Mouse (Mus musculus) stomach, embryonic 15.5 days (tissue): ENCODE results near the gene Bbip1. TPM values are rescaled to one million over a fixed set of nuclear protein-coding genes. Genes with fewer than 3 reads are reported as not detected.
A peak's percentile ranks its signal among the peaks of the same experiment; 100 is the strongest.
"Not testable (repeated sequence)": the region's sequence is repeated elsewhere in the genome, so short reads cannot be mapped to it uniquely, and the experiment has no call there.

ENCODE experiments used
- ATAC-seq: fragments of 200-750 bp; cut with Nextera tagmentation; 2 replicates; pipeline ENCODE4 v1.8.0; 2017; ENCODE audit warnings: low read depth, moderate number of reproducible peaks, moderate TSS enrichment; ENCODE audit not compliant: insufficient read depth, low FRiP score
- H3K27ac ChIP-seq: fragments of 300-500 bp; sonication (generic); 2 replicates; pipeline ENCODE4 v1.5.1; 2015; ENCODE audit warnings: mild to moderate bottlenecking, inconsistent platforms
- H3K27me3 ChIP-seq: fragments of 300-500 bp; sonication (generic); replicated peaks from 2 replicates; pipeline ENCODE4 v1.6.1; 2015; ENCODE audit warnings: inconsistent platforms
- H3K36me3 ChIP-seq: fragments of 300-500 bp; sonication (generic); 2 replicates; pipeline ENCODE4 v1.6.1; 2015; ENCODE audit warnings: inconsistent platforms
- H3K4me1 ChIP-seq: fragments of 300-500 bp; sonication (generic); 2 replicates; pipeline ENCODE4 v1.6.1; 2015; ENCODE audit warnings: inconsistent platforms
- H3K4me2 ChIP-seq: fragments of 300-500 bp; sonication (generic); 2 replicates; pipeline ENCODE4 v1.6.1; 2015; ENCODE audit warnings: mild to moderate bottlenecking, inconsistent platforms
- H3K4me3 ChIP-seq: fragments of 300-500 bp; sonication (generic); replicated peaks from 2 replicates; pipeline ENCODE4 v1.5.1; 2015; ENCODE audit warnings: inconsistent platforms
- H3K9ac ChIP-seq: fragments of 300-500 bp; sonication (generic); 2 replicates; pipeline ENCODE4 v1.6.1; 2015; ENCODE audit warnings: inconsistent platforms
- H3K9me3 ChIP-seq: fragments of 300-500 bp; sonication (generic); 2 replicates; pipeline ENCODE4 v1.6.1; 2016; ENCODE audit warnings: inconsistent platforms
- WGBS: fragments of 180-500 bp; shearing (Covaris S2); methylation state at CpG from one replicate; pipeline ENCODE4 v1.1.7; 2015; 5-methylcytosine and 5-hydroxymethylcytosine counted together
- polyA plus RNA-seq: library from polyadenylated mRNA; unstranded; fragments of >200 nt; fragmentation: Nextera tagmentation; extraction: Ambion mirVana; gene quantifications from 2 replicates; pipeline ENCODE4 v1.2.1, GENCODE M21; 2015

The Bbip1 gene
- polyA plus RNA-seq, 1 experiment from 2014 or later: 81.9 TPM

DNA sequence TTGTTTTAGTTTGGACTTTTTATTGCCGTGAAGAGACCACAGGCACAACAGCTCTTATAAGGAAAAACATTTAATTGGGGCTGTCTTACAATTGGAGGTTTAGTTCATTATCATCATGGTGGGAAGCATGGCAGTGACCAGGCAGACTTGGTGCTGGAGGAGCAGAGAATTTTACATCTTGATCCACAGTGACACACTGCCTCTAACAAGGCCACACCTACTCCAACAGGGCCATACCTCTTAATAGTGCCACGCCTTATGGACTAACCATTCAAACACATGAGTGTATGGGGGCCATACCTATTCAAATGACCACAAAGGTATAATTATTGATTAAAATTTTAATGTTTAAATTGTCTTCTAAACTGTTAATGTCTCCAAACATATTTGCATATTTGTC is 13.1 kb upstream of the Bbip1 start:
- Histone ChIP-seq H3K27me3 (no peaks in the 10 kb centered on the region), H3K27ac (no peak overlapping the region), H3K36me3 (no peaks in the 10 kb centered on the region), H3K9ac (no peak overlapping the region), H3K4me1 (no peaks in the 10 kb centered on the region), H3K4me2 (no peak overlapping the region), H3K4me3 (no peak overlapping the region), H3K9me3 (no peaks in the 10 kb centered on the region)
- ATAC-seq: no peak
- WGBS: 91% methylated on average over 2 of the region's 2 CpGs

DNA sequence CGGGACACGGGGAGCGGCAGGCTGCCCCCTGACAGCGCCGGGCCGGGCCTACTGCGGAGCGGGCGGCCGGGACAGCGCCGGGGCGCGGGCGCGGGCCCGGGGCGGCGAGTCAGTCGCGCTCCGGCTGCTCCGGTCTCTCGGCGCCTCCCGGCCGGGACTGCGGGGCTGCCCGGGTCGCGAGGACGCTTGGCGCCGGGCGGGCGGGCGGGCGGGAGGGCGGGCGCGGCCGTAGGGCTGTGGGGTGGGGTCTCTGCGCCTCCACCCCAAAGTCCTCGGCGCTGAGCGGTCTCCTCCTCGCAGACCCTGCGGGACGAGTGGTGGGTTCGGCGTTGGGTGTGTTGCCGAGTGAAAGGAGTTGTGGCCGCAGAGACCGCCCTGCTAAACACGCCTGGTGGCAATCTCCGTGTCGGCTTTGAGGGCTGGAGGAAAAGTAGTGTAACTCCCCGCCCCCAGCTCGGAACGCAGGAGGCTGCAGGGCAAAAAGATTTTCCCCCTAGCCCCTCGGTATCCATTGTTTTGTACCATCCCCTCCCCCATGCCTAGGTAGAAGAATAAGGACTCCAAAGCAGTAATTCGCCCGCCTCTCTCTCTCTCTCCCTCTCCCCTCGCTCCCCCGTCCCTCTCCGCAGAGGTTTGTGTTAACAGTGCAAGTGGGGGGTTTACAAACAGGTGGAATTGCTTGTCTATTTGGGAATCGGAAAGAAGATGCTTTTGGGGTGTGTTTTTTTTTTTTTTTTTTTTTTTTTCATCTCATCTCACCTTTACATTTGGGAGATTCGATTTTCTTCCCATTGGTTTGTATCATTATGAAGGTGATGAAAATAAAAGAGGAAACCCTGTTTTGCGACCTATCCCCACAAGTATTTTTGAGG is 980 bp upstream of the Bbip1 start:
- Histone ChIP-seq H3K9ac (peak overlapping the region; percentile 93), H3K4me2 (peak overlapping the region; percentile 59), H3K4me3 (peak overlapping the region; percentile 85), H3K27ac (peak overlapping the region; percentile 96), H3K36me3 (no peaks in the 10 kb centered on the region), H3K27me3 (no peaks in the 10 kb centered on the region), H3K4me1 (peaks cover 8% of the 10 kb centered on the region), H3K9me3 (no peaks in the 10 kb centered on the region)
- peak; percentile 2 for ATAC-seq
- WGBS: 1% methylated on average over 40 of the region's 69 CpGs

DNA sequence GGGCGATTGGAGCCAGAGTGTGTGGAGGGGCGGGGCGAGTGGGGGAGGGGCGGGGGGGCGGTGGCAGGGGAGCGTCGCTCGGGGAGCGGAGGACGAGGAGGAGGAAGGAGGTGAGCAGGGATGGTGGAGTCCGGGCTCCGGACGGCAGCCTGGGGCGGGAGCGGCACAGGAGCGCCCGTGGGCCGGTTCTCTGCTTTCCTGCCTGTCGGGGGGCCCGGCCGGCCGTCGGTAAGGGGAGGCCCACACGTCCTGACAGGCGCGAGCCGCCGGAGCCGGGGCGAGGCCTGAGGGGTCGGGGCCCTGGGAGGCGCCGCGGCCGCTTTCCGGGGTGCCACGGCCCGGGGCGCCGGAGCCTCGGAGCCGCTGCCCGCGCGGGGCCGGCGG is 351 bp upstream of the Bbip1 start:
- peak overlapping the region; percentile 93 for H3K9ac ChIP-seq
- H3K4me3 ChIP-seq: peak overlapping the region; percentile 85
- ATAC-seq: peak; percentile 16; the same call in 1 of the 2 replicates
- H3K4me1 ChIP-seq: peaks cover 8% of the 10 kb centered on the region
- H3K4me2 ChIP-seq: peak overlapping the region; percentile 59
- WGBS: 2% methylated on average over 25 of the region's 47 CpGs
- no peaks in the 10 kb centered on the region for H3K9me3 ChIP-seq
- H3K27ac ChIP-seq: peak overlapping the region; percentile 96
- no peaks in the 10 kb centered on the region for H3K27me3 ChIP-seq
- H3K36me3 ChIP-seq: no peaks in the 10 kb centered on the region

DNA sequence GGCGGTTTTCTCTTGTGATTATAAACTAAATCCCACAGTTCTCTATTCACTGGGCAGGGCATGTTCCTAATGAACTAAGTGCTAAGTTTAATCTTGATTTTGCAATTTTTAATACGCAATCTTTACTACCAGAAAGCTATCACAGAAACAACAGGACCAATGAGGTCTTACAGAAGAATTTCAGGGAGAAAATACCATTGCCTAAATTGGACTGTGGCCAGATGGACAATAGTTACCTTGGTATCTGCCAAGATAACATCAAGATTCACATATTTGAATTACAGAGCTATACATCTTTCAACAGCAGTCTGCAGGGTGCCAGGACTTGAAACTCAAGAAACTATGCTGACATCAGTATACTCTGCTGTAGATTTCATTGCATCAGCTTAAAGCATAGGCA is 2.1 kb downstream of the Bbip1 start:
- 89% methylated on average over 2 of the region's 2 CpGs for WGBS

DNA sequence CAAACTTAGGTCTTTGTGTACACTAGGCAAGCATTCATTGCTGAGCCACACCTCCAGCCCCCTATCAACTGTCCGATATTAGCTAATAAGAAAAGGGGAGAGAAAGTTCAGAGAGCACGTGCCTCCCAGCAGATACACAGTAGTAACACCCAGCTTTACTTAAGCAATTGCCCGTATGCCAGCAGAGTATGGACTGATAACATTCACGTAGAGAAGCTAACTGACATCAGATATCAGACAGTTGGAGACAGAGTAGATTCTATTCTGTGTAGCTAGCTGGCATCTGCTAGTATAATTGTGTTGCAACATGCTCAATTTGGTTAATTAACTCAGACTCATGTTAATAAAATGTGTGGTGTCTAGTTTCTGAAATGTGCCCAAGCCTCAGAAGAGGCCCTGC is 3.3 kb downstream of the Bbip1 start:
- Histone ChIP-seq H3K4me2 (no peak overlapping the region), H3K4me1 (peaks cover 5% of the 10 kb centered on the region; the same call in 1 of the 2 replicates), H3K27ac (no peak overlapping the region), H3K9me3 (no peaks in the 10 kb centered on the region), H3K27me3 (no peaks in the 10 kb centered on the region), H3K36me3 (peaks cover 10% of the 10 kb centered on the region; the same call in 1 of the 2 replicates), H3K4me3 (no peak overlapping the region), H3K9ac (no peak overlapping the region)
- no peak for ATAC-seq
- 58% methylated on average over 4 of the region's 4 CpGs for WGBS

More for the DNA sequence above, 2.1 kb downstream of the Bbip1 start:
- H3K4me3 ChIP-seq: no peak overlapping the region
- H3K27ac ChIP-seq: no peak overlapping the region
- H3K36me3 ChIP-seq: peaks cover 10% of the 10 kb centered on the region; the same call in 1 of the 2 replicates
- H3K9ac ChIP-seq: no peak overlapping the region
- no peak for ATAC-seq
- peaks cover 7% of the 10 kb centered on the region for H3K4me1 ChIP-seq
- no peaks in the 10 kb centered on the region for H3K27me3 ChIP-seq
- no peaks in the 10 kb centered on the region for H3K9me3 ChIP-seq
- no peak overlapping the region for H3K4me2 ChIP-seq

DNA sequence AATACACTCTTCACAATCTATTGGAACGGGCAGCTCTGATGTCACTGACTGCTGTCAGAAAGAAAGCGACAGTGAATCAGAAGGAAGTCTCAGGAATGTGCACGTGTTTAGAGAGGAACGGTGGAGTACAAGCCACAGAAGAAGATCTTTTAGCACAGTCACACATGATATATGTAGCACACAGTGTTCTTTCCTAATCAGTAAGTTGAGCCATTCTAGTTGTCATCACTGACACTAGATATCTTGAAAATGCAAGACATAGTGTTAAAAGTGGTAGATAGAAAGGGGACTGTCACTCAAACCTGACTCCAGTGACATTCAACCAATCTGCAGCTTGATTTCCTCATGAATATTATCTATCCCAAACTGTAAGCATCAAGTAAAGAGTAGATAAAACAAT is 5.0 kb downstream of the Bbip1 start:
- no peak overlapping the region for H3K4me3 ChIP-seq
- H3K27me3 ChIP-seq: no peaks in the 10 kb centered on the region
- ATAC-seq: no peak
- peaks cover 10% of the 10 kb centered on the region; the same call in 1 of the 2 replicates for H3K36me3 ChIP-seq
- H3K4me1 ChIP-seq: peaks cover 5% of the 10 kb centered on the region; the same call in 1 of the 2 replicates
- no peak overlapping the region for H3K27ac ChIP-seq
- H3K4me2 ChIP-seq: no peak overlapping the region
- 80% methylated on average over 4 of the region's 4 CpGs for WGBS
- no peaks in the 10 kb centered on the region for H3K9me3 ChIP-seq
- no peak overlapping the region for H3K9ac ChIP-seq

DNA sequence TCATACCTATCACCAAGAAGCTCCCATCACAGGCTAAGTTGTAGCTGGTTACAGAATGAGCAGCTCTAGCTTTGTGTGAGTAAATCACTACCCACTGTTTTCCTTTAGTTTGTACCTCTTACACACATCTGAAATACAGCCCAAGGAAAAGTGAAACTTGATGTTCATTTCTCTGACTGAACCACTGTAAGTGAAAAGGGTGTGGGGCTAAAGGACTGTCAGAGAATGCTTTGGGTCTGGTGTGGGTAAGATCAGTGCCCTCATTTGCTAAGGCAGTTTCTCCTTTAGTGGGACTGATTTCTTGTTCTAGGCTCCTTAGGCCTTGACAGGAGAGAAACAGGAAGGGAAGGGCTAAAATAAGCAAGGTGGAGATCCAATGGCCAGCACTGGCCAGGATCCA is 10.4 kb downstream of the Bbip1 start:
- no peak overlapping the region for H3K27ac ChIP-seq

DNA sequence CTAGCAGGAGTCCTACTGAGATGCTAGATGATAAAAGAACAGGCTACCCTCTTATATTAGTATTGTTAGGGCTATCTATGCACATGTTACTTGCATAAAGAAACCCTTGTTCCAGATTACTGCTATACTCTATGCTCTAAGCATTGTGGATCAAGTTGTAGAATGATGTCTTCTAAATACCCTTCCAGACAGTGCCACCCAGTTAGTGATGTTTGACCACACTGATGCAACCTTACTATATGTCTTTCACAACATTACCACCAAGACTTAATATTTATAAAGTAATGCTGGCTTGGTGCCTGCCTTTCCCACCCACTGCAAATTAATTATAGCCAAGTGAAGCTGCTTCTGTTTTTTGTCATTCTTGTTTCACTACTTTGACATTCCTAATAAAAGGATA is 11.4 kb downstream of the Bbip1 start:
- Histone ChIP-seq H3K9me3 (no peaks in the 10 kb centered on the region), H3K27ac (no peak overlapping the region; the same call in 1 of the 2 replicates), H3K36me3 (peaks cover 15% of the 10 kb centered on the region), H3K4me3 (no peak overlapping the region), H3K4me1 (no peaks in the 10 kb centered on the region), H3K27me3 (no peaks in the 10 kb centered on the region), H3K9ac (no peak overlapping the region), H3K4me2 (no peak overlapping the region)
- no peak for ATAC-seq

More for the DNA sequence above, 10.4 kb downstream of the Bbip1 start:
- H3K9ac ChIP-seq: no peak overlapping the region
- no peak overlapping the region for H3K4me3 ChIP-seq
- H3K9me3 ChIP-seq: no peaks in the 10 kb centered on the region
- H3K36me3 ChIP-seq: peaks cover 18% of the 10 kb centered on the region
- H3K27me3 ChIP-seq: no peaks in the 10 kb centered on the region
- no peaks in the 10 kb centered on the region for H3K4me1 ChIP-seq
- ATAC-seq: no peak
- no peak overlapping the region for H3K4me2 ChIP-seq

DNA sequence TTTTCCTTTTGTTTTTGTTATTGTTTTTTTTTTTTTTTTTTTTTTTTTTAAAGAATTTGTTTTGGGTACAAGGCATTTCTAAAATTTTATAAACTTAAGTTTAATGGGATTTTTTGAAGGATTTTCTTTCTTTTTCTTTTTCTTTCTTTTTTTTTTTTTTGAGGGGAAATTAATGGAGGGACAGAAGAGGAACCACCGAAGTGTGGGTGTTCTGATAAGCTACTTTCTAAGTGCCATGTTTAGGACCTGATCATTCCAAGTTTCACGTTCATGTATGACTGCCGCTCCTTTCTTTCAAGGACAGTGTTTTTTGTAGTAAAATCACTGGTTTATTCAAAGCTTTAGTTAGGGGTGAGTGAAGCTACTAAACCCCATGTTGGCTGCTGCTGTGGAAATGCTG is 15.2 kb downstream of the Bbip1 start:
- 88% methylated on average over 3 of the region's 3 CpGs for WGBS
- Histone ChIP-seq H3K9me3 (no peaks in the 10 kb centered on the region), H3K36me3 (peaks cover 15% of the 10 kb centered on the region), H3K9ac (no peak overlapping the region), H3K4me3 (no peak overlapping the region), H3K4me2 (no peak overlapping the region), H3K27ac (no peak overlapping the region), H3K27me3 (no peaks in the 10 kb centered on the region), H3K4me1 (no peaks in the 10 kb centered on the region)
- ATAC-seq: no peak

DNA sequence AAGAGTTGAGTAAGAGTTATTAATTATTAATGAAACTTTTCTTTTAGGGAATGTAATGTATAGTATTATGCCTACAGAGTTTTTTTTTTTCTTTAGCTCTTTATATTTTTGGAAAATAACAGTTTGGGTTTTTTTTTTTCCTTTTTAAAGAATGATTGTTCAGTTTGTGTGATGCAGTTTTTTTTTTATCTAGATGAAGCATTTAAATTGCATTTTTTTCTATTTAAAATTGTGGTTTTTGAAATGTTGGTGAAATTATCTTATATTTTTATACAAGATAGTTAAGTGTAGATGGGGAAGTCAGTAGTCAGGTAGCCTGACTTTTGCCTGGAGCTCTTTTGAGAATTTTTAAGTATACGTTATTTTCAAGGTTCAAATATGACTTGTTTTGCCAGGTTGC is 17.7 kb downstream of the Bbip1 start:
- peaks cover 17% of the 10 kb centered on the region for H3K36me3 ChIP-seq
- no peaks in the 10 kb centered on the region for H3K27me3 ChIP-seq
- no peaks in the 10 kb centered on the region for H3K4me1 ChIP-seq
- no peak overlapping the region for H3K27ac ChIP-seq
- ATAC-seq: no peak
- no peak overlapping the region for H3K4me2 ChIP-seq
- WGBS: 92% methylated on average over 1 of the region's 1 CpGs
- no peak overlapping the region for H3K9ac ChIP-seq
- H3K9me3 ChIP-seq: no peaks in the 10 kb centered on the region
- H3K4me3 ChIP-seq: no peak overlapping the region

DNA sequence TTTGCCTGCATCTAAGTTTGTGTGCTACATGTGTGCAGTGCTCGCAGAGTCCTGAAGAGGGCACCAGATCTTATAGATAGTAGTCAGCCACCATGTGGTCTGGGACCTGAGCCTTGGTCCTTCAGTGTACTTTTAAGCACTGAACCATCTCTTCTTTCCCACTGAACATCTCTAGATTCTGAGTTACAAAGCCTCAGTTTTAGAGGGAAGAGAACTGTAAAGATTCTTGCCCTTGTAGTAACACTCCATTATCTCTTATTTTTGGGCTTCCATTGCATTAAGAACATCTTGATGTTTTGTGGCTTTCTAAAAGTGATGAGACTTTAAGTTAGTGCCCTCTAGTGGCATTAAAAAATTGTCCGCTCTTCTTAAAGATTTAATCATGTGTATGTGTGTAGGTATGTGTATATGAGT is 19.1 kb downstream of the Bbip1 start:
- ATAC-seq: no peak
- Histone ChIP-seq H3K4me1 (no peaks in the 10 kb centered on the region), H3K9me3 (no peaks in the 10 kb centered on the region), H3K27me3 (no peaks in the 10 kb centered on the region), H3K36me3 (peaks cover 14% of the 10 kb centered on the region), H3K4me3 (no peak overlapping the region), H3K27ac (no peak overlapping the region), H3K4me2 (no peak overlapping the region), H3K9ac (no peak overlapping the region)
- 81% methylated on average over 2 of the region's 2 CpGs for WGBS

DNA sequence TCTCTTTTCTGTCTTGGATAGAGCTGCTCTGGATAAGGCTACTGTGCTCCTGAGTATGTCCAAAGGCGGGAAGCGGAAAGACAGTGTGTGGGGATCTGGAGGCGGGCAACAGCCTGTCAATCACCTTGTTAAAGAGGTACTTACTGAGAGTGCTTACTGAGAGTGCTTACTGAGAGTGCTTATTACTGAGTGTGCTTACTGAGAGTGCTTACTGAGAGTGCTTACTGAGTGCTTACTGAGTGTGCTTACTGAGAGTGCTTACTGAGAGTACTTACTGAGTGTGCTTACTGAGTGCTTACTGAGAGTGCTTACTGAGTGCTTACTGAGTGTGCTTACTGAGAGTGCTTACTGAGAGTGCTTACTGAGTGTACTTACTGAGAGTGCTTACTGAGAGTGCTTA is 22.4 kb downstream of the Bbip1 start:
- not testable (repeated sequence) for H3K9me3 ChIP-seq, H3K27ac ChIP-seq, H3K4me1 ChIP-seq, H3K27me3 ChIP-seq, H3K4me2 ChIP-seq, ATAC-seq, H3K4me3 ChIP-seq, H3K9ac ChIP-seq
- peaks cover 18% of the 10 kb centered on the region; the same call in 1 of the 2 replicates for H3K36me3 ChIP-seq
- WGBS: 92% methylated on average over 3 of the region's 3 CpGs
